Mouse (Mus musculus) embryo, embryonic 9.5 days (tissue): ENCODE results near the gene Rom1.
"Not testable (repeated sequence)": the region's sequence is repeated elsewhere in the genome, so short reads cannot be mapped to it uniquely, and the experiment has no call there.

Experiments used
- DNase-seq: peaks from one replicate; pipeline ENCODE4 v3.0.0-alpha.2; 2017; ENCODE audit errors: extremely low spot score

Gene Rom1

DNA sequence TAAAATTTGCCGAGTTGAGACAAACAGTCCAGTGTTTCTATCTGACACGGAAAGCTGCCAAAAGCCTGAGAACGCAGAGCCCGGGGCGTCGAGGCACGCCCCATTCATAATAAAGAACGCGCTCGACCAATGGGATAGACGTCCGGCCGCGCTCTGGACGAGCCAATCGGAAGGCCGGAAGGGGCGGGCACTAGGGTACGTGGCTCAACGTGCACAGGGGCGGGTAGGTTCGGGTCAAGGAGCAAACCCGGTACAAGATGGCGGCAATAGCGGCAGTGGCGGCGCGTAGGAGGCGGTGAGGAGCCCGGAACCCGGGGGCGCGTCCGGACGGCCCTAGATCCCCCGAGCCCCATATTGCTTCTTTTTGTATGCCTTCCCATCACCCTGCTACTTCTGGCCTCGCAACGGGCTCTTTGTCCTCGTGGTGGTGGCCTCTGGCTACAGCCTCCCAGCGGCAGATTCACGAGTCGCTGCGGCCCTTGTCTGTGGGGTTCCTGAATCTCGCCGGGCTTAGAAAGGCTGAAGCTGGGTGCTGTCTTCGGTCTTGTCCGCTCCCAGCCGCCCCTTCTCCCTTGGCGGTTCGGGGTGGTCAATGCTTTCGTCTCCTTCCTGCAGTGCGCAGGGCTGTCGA is 31.2 kb downstream of the Rom1 start, which contains the start of gene Ganab:
Gene Ganab (plus strand): TSS at position 207 of the 631 bp plus-strand sequence.
- peak; percentile 95 for DNase-seq

DNA sequence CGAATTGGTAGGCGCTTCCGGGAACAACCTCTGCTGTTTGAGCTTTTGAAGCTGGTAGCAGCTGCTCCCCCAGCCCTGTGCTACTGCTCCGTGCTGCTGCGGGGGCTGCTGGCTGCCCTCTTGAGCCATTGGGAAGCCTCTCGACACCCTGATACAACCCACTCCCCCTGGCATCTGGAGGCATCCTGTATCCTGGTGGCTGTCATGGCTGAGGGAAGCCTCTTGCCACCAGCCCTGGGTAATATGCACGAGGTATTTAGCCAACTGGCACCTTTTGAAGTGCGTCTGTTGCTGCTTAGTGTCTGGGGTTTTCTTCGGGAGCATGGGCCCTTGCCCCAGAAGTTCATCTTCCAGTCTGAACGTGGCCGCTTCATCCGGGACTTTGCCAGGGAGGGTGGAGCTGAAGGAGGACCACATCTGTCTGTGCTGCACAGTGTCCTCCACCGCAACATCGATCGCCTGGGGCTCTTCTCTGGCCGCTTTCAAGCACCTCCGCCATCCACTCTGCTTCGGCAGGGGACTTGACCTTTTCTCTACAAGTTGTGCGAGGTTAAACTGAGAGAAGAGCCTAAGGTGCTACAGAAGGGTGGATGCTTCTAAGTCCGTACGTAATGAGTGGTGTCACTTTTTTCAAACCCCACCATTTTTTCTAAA is 31.8 kb downstream of the Rom1 start:
- peak; percentile 37 for DNase-seq

DNA sequence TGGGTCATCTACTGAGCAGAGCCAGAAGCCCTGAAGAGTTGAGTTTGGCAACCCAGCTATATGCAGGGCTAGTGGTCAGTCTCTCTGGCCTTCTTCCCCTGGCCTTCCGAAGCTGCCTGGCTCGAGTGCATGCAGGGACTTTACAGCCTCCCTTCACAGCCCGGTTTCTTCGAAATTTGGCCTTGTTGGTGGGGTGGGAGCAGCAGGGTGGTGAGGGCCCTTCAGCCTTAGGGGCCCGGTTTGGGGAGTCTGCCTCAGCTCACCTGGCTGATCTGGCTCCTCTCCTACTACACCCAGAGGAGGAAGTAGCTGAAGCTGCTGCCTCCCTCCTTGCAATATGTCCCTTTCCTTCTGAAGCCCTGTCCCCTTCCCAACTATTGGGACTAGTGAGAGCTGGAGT is 32.9 kb downstream of the Rom1 start:
- DNase-seq, result not testable (repeated sequence)

DNA sequence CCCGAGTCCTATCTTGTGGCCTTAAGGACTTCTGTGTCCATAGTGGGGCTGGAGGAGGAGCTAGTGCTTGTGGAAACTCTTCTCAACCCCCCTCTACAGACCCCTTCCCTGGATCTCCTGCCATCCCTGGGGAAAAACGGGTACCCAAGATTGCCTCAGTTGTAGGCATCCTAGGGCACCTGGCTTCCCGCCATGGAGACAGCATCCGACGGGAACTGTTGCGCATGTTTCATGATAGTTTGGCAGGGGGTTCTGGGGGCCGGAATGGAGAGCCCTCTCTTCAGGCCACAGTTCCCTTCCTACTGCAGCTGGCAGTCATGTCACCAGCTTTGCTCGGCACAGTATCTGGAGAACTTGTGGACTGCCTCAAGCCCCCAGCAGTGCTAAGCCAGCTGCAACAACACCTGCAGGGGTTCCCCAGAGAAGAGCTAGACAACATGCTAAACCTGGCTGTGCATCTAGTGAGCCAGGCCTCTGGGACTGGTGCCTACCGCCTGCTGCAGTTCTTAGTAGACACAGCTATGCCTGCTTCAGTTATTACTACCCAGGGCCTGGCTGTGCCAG is 33.7 kb downstream of the Rom1 start:
- no peak for DNase-seq

DNA sequence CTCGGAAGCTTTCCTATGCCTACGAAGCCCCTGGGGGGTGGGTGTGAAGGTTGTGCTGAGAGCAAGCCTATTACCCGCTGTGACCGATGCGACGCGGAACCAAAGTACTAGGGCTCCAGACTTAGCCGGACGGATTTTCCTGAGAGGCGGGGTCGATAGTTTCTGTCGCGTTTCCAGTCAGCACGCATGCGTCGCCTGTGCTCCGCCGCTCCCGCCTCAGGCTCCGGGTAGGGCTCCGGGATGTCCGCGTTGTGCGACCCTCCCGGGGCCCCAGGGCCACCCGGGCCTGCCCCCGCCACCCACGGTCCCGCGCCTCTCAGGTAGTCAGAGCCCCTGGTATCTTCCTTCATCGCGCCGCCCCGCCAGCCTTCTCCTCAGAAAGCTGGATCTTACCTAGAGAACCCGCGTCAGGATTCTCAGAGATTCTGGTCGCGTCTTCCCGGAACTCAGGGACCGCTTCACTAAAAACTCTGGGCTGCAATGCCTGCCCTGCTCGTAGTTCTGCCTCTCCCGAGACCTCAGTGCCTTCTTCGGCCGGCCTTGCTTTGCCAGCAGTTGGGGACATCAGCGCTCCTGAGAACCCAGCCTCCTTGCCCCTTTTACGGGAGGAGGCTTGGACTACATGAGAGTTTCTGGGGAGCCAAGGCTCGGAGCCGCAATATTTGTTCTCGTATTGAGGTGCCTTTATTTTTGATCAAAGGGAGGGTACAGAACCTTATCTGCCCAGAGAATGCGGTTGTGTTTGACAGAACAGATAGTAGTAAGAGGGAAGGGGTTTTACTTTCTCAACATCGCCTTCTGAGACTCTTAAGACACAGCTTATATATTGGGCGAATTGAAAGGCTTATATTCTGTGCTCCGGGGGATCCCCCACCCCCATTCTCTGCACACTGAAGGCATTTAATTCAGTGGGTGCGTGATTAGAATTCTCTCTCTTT is 36.1 kb downstream of the Rom1 start, which contains the start of gene Ints5:
Gene Ints5 (plus strand): TSS at position 177 of the 938 bp plus-strand sequence.
- DNase-seq, result peak; percentile 90

DNA sequence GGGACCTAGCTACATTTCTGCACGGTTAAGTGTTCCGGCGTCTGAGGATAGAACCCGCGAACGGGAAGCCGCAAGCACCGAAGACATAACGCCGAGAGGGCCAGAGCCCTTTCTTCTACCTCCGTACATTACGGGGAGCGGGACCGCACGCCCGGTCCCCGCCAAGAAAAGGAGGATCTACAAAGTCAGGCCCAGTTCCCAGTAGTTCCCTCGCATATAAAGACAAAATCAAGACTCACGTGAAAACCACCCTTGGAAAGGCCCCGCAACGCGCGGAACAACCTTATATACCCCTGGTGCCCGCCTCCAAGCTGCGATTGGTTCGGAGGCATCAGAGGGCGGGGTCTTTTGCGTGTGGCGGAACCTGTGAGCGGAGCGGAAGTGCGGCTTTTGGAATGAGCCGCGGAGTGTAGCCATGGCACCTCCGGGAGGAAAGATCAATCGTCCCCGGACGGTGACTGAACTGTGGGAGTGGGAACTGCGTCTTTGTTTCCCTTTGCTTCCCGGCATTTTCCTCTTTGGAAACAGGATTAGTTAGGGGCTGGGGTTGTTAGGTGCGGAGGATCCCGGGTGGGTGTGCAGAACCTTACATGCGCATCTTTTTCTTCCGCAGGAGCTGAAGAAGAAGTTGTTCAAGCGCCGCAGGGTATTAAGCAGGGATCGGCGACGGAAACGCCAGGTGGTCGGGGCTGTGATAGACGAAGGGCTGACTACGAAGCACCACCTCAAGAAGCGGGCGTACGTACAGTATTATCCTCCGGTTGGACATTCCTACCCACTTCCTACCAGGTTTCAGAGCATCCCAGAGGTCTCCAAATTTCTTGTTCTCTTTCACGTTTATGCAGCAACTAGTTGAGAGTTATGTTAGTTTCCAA is 40.4 kb downstream of the Rom1 start, which contains the start of the genes 1810009A15Rik and Gm49416:
Gene 1810009A15Rik (plus strand): TSS at position 343 of the 875 bp plus-strand sequence.
Gene Gm49416 (plus strand): TSS at position 416 of the 875 bp plus-strand sequence.
- peak; percentile 97 for DNase-seq

DNA sequence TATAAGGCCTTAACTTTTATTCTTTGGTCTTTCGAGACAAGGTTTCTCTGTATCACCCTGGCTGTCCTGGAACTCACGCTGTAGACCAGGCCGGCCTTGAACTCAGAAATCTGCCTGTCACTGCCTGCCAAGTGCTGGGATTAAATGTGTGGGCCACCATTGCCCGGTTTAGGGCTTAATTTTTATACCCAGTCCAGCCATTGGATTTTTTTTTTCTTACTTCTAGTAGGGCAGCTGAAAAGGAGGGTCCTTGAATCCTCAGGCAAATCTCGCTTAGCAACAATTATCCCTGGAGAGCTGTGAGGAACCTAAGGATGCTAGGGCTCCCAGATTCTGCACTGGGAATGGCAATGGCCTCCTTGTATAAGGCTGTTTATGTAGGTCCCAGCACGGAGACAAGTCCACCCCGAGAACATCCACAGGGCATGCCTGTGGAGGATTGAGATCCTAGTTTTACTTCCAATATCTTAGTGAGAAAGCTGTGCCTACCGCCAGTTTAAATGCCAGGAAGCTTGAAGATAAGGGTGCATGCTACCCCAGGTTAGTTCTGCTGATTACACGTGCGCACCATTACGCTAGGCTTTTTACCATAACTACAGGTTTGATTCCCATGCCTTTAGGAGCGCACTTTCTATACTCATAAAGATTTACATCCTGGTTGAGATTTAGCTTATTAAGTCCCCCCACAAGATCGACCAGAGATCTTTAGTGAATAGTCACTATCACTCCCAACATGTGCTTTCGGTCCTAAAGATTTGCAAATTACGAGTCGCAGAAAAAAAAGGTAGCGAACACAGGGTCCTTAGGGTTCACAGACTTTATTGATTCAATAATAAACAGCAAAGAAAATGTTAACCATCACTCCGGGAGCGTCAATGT is 41.3 kb downstream of the Rom1 start:
- peak; percentile 40 for DNase-seq

DNA sequence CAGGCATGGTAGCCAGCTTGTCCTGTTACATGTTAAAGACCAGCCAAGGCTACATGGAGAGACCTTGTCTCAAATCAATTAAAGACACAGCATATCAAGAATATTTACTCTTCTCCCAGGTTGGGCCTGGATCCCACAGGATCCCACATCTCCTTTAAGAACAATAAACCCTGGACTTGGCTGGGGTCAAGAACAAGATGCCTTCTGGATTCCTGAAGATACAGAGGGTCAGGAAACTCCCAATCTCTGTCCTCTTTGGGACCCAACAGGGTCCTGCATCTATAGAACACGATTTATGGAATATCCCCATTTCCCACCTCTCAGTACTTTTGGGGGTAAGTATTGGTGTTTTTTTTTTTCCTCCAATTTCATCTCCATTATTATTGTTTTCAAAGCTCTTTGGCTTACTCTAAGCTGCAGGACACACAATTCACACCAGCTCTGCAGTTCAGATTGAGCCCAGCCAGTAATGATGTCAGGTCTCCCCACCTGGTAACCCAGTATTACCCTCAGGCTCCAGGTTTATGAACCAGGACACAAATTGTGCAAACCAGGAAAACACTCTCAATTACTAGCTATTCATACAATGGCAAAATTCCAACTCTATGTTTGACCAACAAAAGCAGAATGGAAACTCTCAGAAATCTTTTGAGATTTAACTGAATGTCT is 42.1 kb downstream of the Rom1 start:
- peak; percentile 54 for DNase-seq

DNA sequence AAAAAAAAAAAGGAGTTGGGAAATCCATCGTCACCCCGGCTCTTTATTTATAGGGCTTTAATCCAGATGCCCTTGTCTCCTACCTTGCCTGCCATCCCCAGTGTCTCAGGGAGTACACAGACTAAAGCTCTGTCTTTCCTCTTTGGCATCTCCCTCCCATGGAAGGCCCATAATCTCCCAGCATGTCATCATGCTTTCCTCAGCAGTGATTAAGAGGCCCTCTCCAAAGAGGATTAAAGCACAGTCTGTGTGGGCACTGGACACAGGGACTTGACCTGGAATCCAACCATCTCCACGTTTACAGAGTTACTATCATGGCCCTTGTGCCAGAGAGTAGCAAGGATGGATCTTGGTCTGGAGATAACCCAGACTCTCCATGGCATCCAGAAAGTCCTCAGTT is 45.5 kb downstream of the Rom1 start, which contains the start of the genes Lbhd1 and Gm49403:
Gene Lbhd1 (plus strand): TSS at position 117 of the 400 bp plus-strand sequence.
Gene Gm49403 (plus strand): TSS at position 315 of the 400 bp plus-strand sequence.
- DNase-seq, result no peak

DNA sequence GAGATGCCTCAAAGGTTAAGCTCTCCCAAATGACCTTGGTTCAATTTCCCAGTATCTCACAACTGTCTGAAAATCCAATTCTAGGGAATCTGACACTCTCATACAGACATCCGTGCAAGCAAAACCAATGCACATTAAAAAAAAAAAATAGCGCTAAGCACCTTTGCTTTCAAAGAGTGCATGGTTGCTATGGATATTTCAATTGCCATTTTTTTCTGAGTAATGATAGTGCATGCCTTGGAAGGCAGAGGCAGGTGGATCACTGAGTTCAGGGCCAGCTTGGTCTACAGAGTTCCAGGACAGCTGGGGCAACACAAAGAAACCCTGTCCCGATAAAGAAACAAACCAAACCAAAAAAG is 48.1 kb downstream of the Rom1 start:
- DNase-seq, result no peak

DNA sequence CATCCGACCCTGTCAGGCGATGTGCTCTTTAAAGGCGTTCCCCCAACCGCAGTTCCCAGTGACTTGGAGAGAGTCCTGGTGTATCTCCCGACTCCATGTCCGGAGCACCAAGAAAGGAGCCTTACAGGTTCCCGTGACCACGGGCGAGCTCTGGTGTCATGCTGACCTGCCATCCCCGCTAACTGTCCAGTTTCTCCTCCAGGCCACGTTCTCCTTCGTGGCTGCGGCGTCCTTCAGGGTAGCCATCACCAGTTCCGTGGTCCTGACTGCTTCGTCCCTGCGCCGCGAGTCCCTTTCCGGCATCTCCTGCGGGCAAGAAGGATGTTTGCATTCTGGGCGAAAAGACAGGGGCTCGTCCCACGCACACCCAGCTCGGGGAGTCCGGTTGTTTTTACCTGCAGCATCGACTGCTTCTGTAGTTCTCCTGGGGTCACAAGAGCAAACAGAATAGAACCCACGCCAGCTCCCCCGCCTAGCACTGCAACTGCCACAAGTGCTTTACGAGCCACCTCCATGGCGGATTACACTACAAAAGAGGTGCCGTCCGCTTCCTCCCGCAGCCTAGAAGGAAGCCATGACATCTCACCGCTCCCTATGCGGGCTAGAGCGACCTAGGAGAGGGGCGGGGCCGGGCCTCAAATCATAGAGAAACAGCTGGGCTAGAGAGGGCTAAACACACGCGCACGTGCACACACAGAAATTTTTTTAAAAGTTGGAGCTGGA is 48.7 kb downstream of the Rom1 start, which contains the start of gene Uqcc3:
Gene Uqcc3 (minus strand): TSS at position 613 of the 723 bp plus-strand sequence.
- peak; percentile 88 for DNase-seq
